In the genomic region with DNA sequence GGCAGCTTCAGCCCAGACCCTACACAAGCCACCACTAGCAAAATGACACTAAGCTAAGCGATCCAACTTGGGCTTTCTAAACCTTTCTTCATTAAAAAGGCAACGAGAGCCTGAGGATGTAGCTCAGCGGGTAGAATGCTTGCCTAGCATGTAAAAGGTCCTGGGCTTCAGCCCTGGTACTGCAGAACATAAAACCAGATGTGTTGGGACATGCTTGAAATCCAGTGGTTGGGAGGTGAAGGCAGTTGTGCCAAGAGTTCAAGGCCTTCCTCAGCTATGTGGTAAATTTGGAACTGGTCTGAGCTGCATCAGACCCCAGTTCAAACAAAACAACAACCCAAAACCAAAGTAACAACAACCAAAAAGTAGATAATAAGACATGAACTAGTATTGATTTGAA, we compare ENCODE assay signal across 16 mouse cellular contexts.
"Had no signal": no experiment of that assay in that cellular context is flagged by ENCODE, and none has a peak within 500 bp of the region (broad histone marks: within the 10 kb centered on the region; RNA-seq: fewer than 3 reads in every experiment).

No protein-coding gene starts in this region.

- DNase-seq: midbrain, embryonic 14.5 days; retina, postnatal 1 day; right cerebral cortex, adult 18-20 months; right cerebral cortex, postnatal 25 days; right cerebral cortex, postnatal 4 days; spleen, adult 18-20 months; thymus, adult 2 months; thymus, postnatal 25 days; thymus, postnatal 4 days had no signal

- H3K36me3 ChIP-seq: midbrain, embryonic 10.5 days had no signal

- H3K4me2 ChIP-seq: lung, embryonic 14.5 days; midbrain, embryonic 12.5 days; neural tube, embryonic 13.5 days; neural tube, embryonic 15.5 days had no signal

- H3K27me3 ChIP-seq: midbrain, embryonic 12.5 days; neural tube, embryonic 13.5 days; neural tube, embryonic 15.5 days had no signal

- H3K4me3 ChIP-seq: midbrain, embryonic 10.5 days; midbrain, embryonic 12.5 days; myocyte; neural tube, embryonic 13.5 days; neural tube, embryonic 15.5 days had no signal

- ATAC-seq: midbrain, embryonic 16.5 days had no signal

- H3K9ac ChIP-seq: lung, embryonic 14.5 days; midbrain, embryonic 12.5 days; neural tube, embryonic 13.5 days; neural tube, embryonic 15.5 days had no signal

- H3K9me3 ChIP-seq: midbrain, embryonic 10.5 days; midbrain, embryonic 12.5 days; neural tube, embryonic 13.5 days; neural tube, embryonic 15.5 days had no signal

- H3K4me1 ChIP-seq: midbrain, embryonic 12.5 days; neural tube, embryonic 13.5 days; neural tube, embryonic 15.5 days had no signal

- H3K27ac ChIP-seq: midbrain, embryonic 10.5 days; midbrain, embryonic 12.5 days; neural tube, embryonic 13.5 days; neural tube, embryonic 15.5 days had no signal
